Comparison of ENCODE assay signal across 8 mouse cellular contexts in genomic region chr17:31905791-31906211, GRCm38 (mm10). TPM values are rescaled to one million over a fixed set of nuclear protein-coding genes. Genes with fewer than 3 reads are reported as not detected.
DNase-seq lines count a peak whose midpoint lies in the region; ATAC-seq and TF ChIP-seq lines count a peak whose summit lies in the region.

No protein-coding gene starts in this region.

- no peak for TF ChIP-seq CTCF in hindbrain, postnatal 0 days (IDR thresholded peaks at IDR 0.05; ENCODE audit: low read depth)
- TF ChIP-seq CTCF in lung, adult 2 months (IDR thresholded peaks at IDR 0.05; ENCODE audit: insufficient read depth, low read length) = no peak

- no peak overlapping the region for H3K4me3 ChIP-seq in hindbrain, postnatal 0 days (ENCODE audit: low read length)
- no peak overlapping the region for H3K4me3 ChIP-seq in hindbrain, embryonic 12.5 days
- H3K4me3 ChIP-seq in lung, adult 2 months (replicated peaks; ENCODE audit: extremely low read depth, low read depth, low read length) = no peak overlapping the region
- H3K4me3 ChIP-seq in stomach, embryonic 15.5 days (replicated peaks) = no peak overlapping the region

- TF ChIP-seq POLR2A in lung, adult 2 months (IDR thresholded peaks at IDR 0.05; ENCODE audit: borderline replicate concordance, extremely low read depth, low read depth, low read length) = peak; percentile 81; the same call in 1 of the 2 replicates

- intact Hi-C loops in gastrocnemius, postnatal 14 days (cut with DNase I; ENCODE audit: low total_unique reads) = no loop called here

- no peaks in the 10 kb centered on the region for H3K9me3 ChIP-seq in hindbrain, postnatal 0 days (ENCODE audit: low read length)
- no peaks in the 10 kb centered on the region for H3K9me3 ChIP-seq in hindbrain, embryonic 12.5 days (replicated peaks)
- no peaks in the 10 kb centered on the region for H3K9me3 ChIP-seq in stomach, embryonic 15.5 days

- ATAC-seq in hindbrain, postnatal 0 days = no peak
- no peak for ATAC-seq in hindbrain, embryonic 12.5 days (ENCODE audit: low FRiP score)
- ATAC-seq in stomach, embryonic 15.5 days (ENCODE audit: insufficient read depth, low FRiP score, low read depth) = no peak

- no peak overlapping the region for H3K4me2 ChIP-seq in hindbrain, postnatal 0 days (ENCODE audit: low read depth, low read length)
- H3K4me2 ChIP-seq in hindbrain, embryonic 12.5 days (replicated peaks) = no peak overlapping the region
- H3K4me2 ChIP-seq in stomach, embryonic 15.5 days = no peak overlapping the region

- H3K36me3 ChIP-seq in hindbrain, postnatal 0 days (ENCODE audit: insufficient read depth, low read length) = no peaks in the 10 kb centered on the region
- no peaks in the 10 kb centered on the region for H3K36me3 ChIP-seq in hindbrain, embryonic 12.5 days
- no peaks in the 10 kb centered on the region for H3K36me3 ChIP-seq in stomach, embryonic 15.5 days

- peak overlapping the region; percentile 32; the same call in 1 of the 2 replicates for H3K27ac ChIP-seq in hindbrain, postnatal 0 days
- no peak overlapping the region for H3K27ac ChIP-seq in hindbrain, embryonic 12.5 days
- peak overlapping the region; percentile 45; the same call in 1 of the 2 replicates for H3K27ac ChIP-seq in stomach, embryonic 15.5 days

- H3K9ac ChIP-seq in hindbrain, postnatal 0 days (replicated peaks; ENCODE audit: low read length) = no peak overlapping the region
- no peak overlapping the region for H3K9ac ChIP-seq in hindbrain, embryonic 12.5 days
- H3K9ac ChIP-seq in stomach, embryonic 15.5 days = no peak overlapping the region

- no peak for DNase-seq in hindbrain, postnatal 0 days (ENCODE audit: low spot score)
- DNase-seq in gastrocnemius, postnatal 14 days = peak; percentile 47
- peak; percentile 78 for DNase-seq in kidney, adult 11 months
- DNase-seq in lung, adult 2 months = peak; percentile 58
- DNase-seq in retina, postnatal 1 day = no peak
- no peak for DNase-seq in cerebellum, adult 11 months

- no peaks in the 10 kb centered on the region for H3K4me1 ChIP-seq in hindbrain, postnatal 0 days (ENCODE audit: insufficient read depth, low read length)
- H3K4me1 ChIP-seq in hindbrain, embryonic 12.5 days = no peaks in the 10 kb centered on the region
- peaks cover 17% of the 10 kb centered on the region for H3K4me1 ChIP-seq in lung, adult 2 months (ENCODE audit: control insufficient read depth, insufficient read depth, low read length)
- H3K4me1 ChIP-seq in stomach, embryonic 15.5 days = peaks cover 10% of the 10 kb centered on the region; the same call in 1 of the 2 replicates

- WGBS in hindbrain, postnatal 0 days = 79% methylated on average over 10 of the region's 10 CpGs
- 67% methylated on average over 10 of the region's 10 CpGs for WGBS in hindbrain, embryonic 12.5 days
- 32% methylated on average over 10 of the region's 10 CpGs for WGBS in lung, adult 2 months
- 58% methylated on average over 10 of the region's 10 CpGs for WGBS in stomach, embryonic 15.5 days

- no peaks in the 10 kb centered on the region for H3K27me3 ChIP-seq in hindbrain, postnatal 0 days (ENCODE audit: insufficient read depth, low read length)
- no peaks in the 10 kb centered on the region for H3K27me3 ChIP-seq in hindbrain, embryonic 12.5 days
- no peaks in the 10 kb centered on the region for H3K27me3 ChIP-seq in stomach, embryonic 15.5 days (replicated peaks)

RNA-seq across cellular contexts. Expression of gene Sik1, which starts 50.2 kb away (rescaled TPM):
- total RNA-seq in hindbrain, postnatal 0 days (2014; rRNA removed) = 39.6 and 41.6 TPM in 2 replicates
- 14.4 and 18.1 TPM in 2 replicates for polyA plus RNA-seq in hindbrain, postnatal 0 days (2015; fragmentation: Nextera tagmentation; extraction: Ambion mirVana)
- polyA plus RNA-seq in hindbrain, embryonic 12.5 days (2016; fragmentation: Nextera tagmentation; extraction: Ambion mirVana) = 16.5 and 18.9 TPM in 2 replicates
- total RNA-seq in gastrocnemius, postnatal 14 days (2021) = 10 to 100 TPM; 18.1 to 18.6 TPM
- 60.5 and 87.9 TPM in 2 replicates for polyA plus RNA-seq in lung, adult 2 months (2012; rRNA removed)
- polyA plus RNA-seq in stomach, embryonic 15.5 days (2015; fragmentation: Nextera tagmentation; extraction: Ambion mirVana) = 19.6 and 21.8 TPM in 2 replicates

Comparison
In these comparisons a context has a peak if more than half of its experiments do, and no peak if none do; other contexts are left out.
1. DNase-seq: peak in gastrocnemius, postnatal 14 days (single experiment), kidney, adult 11 months (single experiment) and lung, adult 2 months (single experiment); none in hindbrain, postnatal 0 days (single experiment), retina, postnatal 1 day (single experiment) and cerebellum, adult 11 months (single experiment).